Mouse (Mus musculus): ENCODE measurements around the gene Ppp1r13b. TPM values are rescaled to one million over a fixed set of nuclear protein-coding genes. Genes with fewer than 3 reads are reported as not detected.

The Ppp1r13b gene
- polyA plus RNA-seq, 1 experiment from 2014 or later: 6.3 TPM

- Histone ChIP-seq H3K27me3 (ENCODE audit: control insufficient read depth, insufficient read depth, low read length) (no peaks in the 10 kb centered on the region), H3K4me3 (ENCODE audit: low read depth, low read length) (no peak overlapping the region), H3K4me1 (ENCODE audit: control insufficient read depth, insufficient read depth, low read length) (no peaks in the 10 kb centered on the region), H3K9me3 (ENCODE audit: control insufficient read depth, low read length) (no peaks in the 10 kb centered on the region), H3K4me2 (no peak overlapping the region), H3K27ac (ENCODE audit: low read depth, low read length) (no peak overlapping the region), H3K36me3 (ENCODE audit: control insufficient read depth, insufficient read depth, low read length) (no peaks in the 10 kb centered on the region), H3K9ac (ENCODE audit: low read length) (no peak overlapping the region)
- DNase-seq (ENCODE audit: low spot score, missing footprints) (no peak), ATAC-seq (ENCODE audit: low FRiP score) (no peak)
- WGBS: 94% methylated on average over 1 of the region's 1 CpGs
These were observed 19.4 kb upstream of the Ppp1r13b start for GRCm38 (mm10) chr12:111927338-111927737.

- Histone ChIP-seq H3K9me3 (ENCODE audit: control insufficient read depth, low read length) (no peaks in the 10 kb centered on the region), H3K4me2 (no peak overlapping the region), H3K27ac (ENCODE audit: low read depth, low read length) (no peak overlapping the region), H3K4me1 (ENCODE audit: control insufficient read depth, insufficient read depth, low read length) (no peaks in the 10 kb centered on the region), H3K27me3 (ENCODE audit: control insufficient read depth, insufficient read depth, low read length) (no peaks in the 10 kb centered on the region), H3K4me3 (ENCODE audit: low read depth, low read length) (no peak overlapping the region), H3K9ac (ENCODE audit: low read length) (no peak overlapping the region), H3K36me3 (ENCODE audit: control insufficient read depth, insufficient read depth, low read length) (no peaks in the 10 kb centered on the region)
- WGBS: 81% methylated on average over 6 of the region's 6 CpGs
- DNase-seq (ENCODE audit: low spot score, missing footprints) (no peak), ATAC-seq (ENCODE audit: low FRiP score) (no peak)
These were observed 15.2 kb upstream of the Ppp1r13b start for GRCm38 (mm10) chr12:111923117-111923516.

DNA sequence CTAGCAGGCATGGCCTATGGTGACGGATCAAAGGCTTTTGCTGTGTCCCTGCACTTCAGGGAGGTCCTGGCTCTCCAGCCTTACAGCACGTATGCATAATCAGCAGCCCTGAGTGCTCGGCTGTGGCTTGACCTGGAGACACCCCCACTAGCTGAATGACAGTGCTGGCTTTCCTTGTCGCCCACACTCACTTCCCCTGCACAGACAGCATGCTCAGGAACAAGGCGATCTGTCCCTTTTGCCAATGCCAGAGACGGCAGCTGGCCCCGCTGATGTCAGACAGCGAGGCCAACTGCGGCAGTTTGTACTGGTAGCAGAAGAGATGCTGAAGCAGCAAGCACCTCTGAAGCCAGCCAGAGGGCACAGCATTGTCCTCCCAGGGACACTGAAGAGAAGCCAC is 12.1 kb upstream of the Ppp1r13b start:
- Histone ChIP-seq H3K27me3 (ENCODE audit: control insufficient read depth, insufficient read depth, low read length) (no peaks in the 10 kb centered on the region), H3K9me3 (ENCODE audit: control insufficient read depth, low read length) (no peaks in the 10 kb centered on the region), H3K4me2 (no peak overlapping the region), H3K4me1 (ENCODE audit: control insufficient read depth, insufficient read depth, low read length) (no peaks in the 10 kb centered on the region), H3K36me3 (ENCODE audit: control insufficient read depth, insufficient read depth, low read length) (no peaks in the 10 kb centered on the region), H3K27ac (ENCODE audit: low read depth, low read length) (no peak overlapping the region), H3K4me3 (ENCODE audit: low read depth, low read length) (no peak overlapping the region), H3K9ac (ENCODE audit: low read length) (no peak overlapping the region)
- ATAC-seq (ENCODE audit: low FRiP score) (no peak), DNase-seq (ENCODE audit: low spot score, missing footprints) (no peak)
- WGBS: 67% methylated on average over 9 of the region's 9 CpGs

DNA sequence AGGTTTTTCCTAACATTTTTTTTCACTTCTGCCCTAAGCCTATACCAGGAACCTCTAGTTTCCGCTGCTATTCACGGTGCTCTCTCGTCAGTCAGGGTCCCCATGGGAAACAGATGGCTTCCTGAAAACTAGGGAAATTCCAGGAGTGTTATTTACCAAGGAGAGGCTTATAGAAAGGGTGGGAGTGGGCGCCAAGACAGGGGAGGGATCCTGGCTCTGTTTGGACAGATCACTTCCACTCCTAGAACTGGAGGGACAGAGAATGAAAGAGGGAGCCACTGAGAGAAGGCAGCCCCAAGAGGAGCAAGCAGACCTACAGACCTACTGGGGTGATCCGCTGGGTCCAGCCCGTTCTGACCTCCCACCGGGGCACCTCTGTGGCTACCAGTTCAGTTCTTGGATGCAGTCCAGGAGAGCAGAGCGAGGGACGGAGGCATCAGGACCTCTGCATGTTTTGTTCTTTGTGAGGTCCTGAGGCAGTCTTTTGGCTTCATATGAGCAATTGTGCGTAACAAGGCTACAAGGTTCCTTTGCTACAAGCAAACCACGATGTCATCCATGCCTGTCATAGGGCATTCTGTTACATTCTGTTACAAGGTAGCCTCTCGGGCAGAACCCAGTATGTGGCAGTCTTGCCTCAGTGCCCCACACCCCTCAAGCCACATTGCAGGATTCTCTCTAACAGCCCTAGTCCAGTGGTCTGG is 8.8 kb upstream of the Ppp1r13b start:
- Histone ChIP-seq H3K4me2 (no peak overlapping the region), H3K4me1 (ENCODE audit: control insufficient read depth, insufficient read depth, low read length) (no peaks in the 10 kb centered on the region), H3K27me3 (ENCODE audit: control insufficient read depth, insufficient read depth, low read length) (no peaks in the 10 kb centered on the region), H3K9ac (ENCODE audit: low read length) (no peak overlapping the region), H3K9me3 (ENCODE audit: control insufficient read depth, low read length) (no peaks in the 10 kb centered on the region), H3K27ac (ENCODE audit: low read depth, low read length) (no peak overlapping the region), H3K36me3 (ENCODE audit: control insufficient read depth, insufficient read depth, low read length) (no peaks in the 10 kb centered on the region), H3K4me3 (ENCODE audit: low read depth, low read length) (no peak overlapping the region)
- DNase-seq (ENCODE audit: low spot score, missing footprints): no peak
- 72% methylated on average over 12 of the region's 12 CpGs for WGBS
- no peak for ATAC-seq (ENCODE audit: low FRiP score)

- no peaks in the 10 kb centered on the region for H3K27me3 ChIP-seq (ENCODE audit: control insufficient read depth, insufficient read depth, low read length)
- no peak for DNase-seq (ENCODE audit: low spot score, missing footprints)
- H3K27ac ChIP-seq (ENCODE audit: low read depth, low read length): no peak overlapping the region
- H3K9me3 ChIP-seq (ENCODE audit: control insufficient read depth, low read length): no peaks in the 10 kb centered on the region
- H3K4me2 ChIP-seq: no peak overlapping the region
- no peak for ATAC-seq (ENCODE audit: low FRiP score)
- H3K4me3 ChIP-seq (ENCODE audit: low read depth, low read length): no peak overlapping the region
- no peaks in the 10 kb centered on the region for H3K4me1 ChIP-seq (ENCODE audit: control insufficient read depth, insufficient read depth, low read length)
- H3K36me3 ChIP-seq (ENCODE audit: control insufficient read depth, insufficient read depth, low read length): no peaks in the 10 kb centered on the region
- no peak overlapping the region for H3K9ac ChIP-seq (ENCODE audit: low read length)
- WGBS: 88% methylated on average over 6 of the region's 6 CpGs
These were observed 7.9 kb upstream of the Ppp1r13b start for GRCm38 (mm10) chr12:111915781-111916180.

DNA sequence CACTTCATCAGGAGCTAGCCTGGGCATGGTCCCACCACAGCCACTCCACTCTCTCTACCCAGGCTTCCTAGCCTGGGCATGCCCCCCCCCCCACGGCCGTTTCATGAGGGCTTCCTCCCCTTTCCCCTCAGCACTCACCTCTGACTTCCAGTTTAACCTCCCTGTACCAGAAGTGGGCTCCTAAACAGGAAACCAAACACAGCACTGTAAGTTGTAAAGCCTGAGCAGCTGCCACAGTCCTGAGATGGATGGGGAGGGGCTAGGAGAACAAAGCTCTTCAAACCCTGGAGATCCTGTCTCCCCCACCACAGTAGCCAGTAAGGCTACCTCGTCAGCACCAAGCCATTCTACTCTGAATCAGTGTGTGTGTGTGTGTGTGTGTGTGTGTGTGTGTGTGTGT is 6.1 kb upstream of the Ppp1r13b start:
- ATAC-seq (ENCODE audit: low FRiP score): no peak
- H3K36me3 ChIP-seq (ENCODE audit: control insufficient read depth, insufficient read depth, low read length): no peaks in the 10 kb centered on the region
- peaks cover 4% of the 10 kb centered on the region for H3K27me3 ChIP-seq (ENCODE audit: control insufficient read depth, insufficient read depth, low read length)
- H3K27ac ChIP-seq (ENCODE audit: low read depth, low read length): no peak overlapping the region
- 54% methylated on average over 3 of the region's 3 CpGs for WGBS
- no peak overlapping the region for H3K4me3 ChIP-seq (ENCODE audit: low read depth, low read length)
- DNase-seq (ENCODE audit: low spot score, missing footprints): no peak
- H3K9ac ChIP-seq (ENCODE audit: low read length): no peak overlapping the region
- no peaks in the 10 kb centered on the region for H3K9me3 ChIP-seq (ENCODE audit: control insufficient read depth, low read length)
- no peaks in the 10 kb centered on the region for H3K4me1 ChIP-seq (ENCODE audit: control insufficient read depth, insufficient read depth, low read length)
- no peak overlapping the region for H3K4me2 ChIP-seq

DNA sequence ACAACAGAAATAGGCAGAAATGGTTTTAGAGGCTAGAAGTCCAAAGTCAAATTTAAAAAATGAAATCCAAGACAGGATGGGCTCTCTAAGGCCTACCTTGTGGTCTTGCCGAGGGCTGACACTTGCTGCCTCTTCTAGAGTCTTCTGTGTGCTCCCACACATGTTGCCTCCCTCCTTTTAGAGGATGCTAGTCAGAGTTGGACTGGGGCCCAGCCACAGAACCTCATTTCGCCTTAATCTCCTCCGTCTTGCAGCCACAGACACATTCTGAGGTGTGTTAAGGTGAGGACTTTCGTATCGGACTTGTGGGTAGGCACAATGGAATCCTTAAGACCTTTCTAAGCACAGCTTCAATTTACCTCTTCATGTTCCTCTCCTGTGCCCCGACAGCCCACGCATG is 4.9 kb upstream of the Ppp1r13b start:
- no peak overlapping the region for H3K9ac ChIP-seq (ENCODE audit: low read length)
- no peak overlapping the region for H3K4me3 ChIP-seq (ENCODE audit: low read depth, low read length)
- H3K4me2 ChIP-seq: no peak overlapping the region
- H3K4me1 ChIP-seq (ENCODE audit: control insufficient read depth, insufficient read depth, low read length): no peaks in the 10 kb centered on the region
- no peak overlapping the region for H3K27ac ChIP-seq (ENCODE audit: low read depth, low read length)
- H3K36me3 ChIP-seq (ENCODE audit: control insufficient read depth, insufficient read depth, low read length): no peaks in the 10 kb centered on the region
- ATAC-seq (ENCODE audit: low FRiP score): no peak
- H3K9me3 ChIP-seq (ENCODE audit: control insufficient read depth, low read length): no peaks in the 10 kb centered on the region
- peaks cover 14% of the 10 kb centered on the region for H3K27me3 ChIP-seq (ENCODE audit: control insufficient read depth, insufficient read depth, low read length)
- no peak for DNase-seq (ENCODE audit: low spot score, missing footprints)
- WGBS: 89% methylated on average over 7 of the region's 7 CpGs

GRCm38 (mm10) chr12:111911796-111912195 is 3.9 kb upstream of the Ppp1r13b start:
- Histone ChIP-seq H3K4me1 (ENCODE audit: control insufficient read depth, insufficient read depth, low read length) (peaks cover 3% of the 10 kb centered on the region; the same call in 1 of the 2 replicates), H3K27ac (ENCODE audit: low read depth, low read length) (no peak overlapping the region), H3K4me2 (no peak overlapping the region), H3K9me3 (ENCODE audit: control insufficient read depth, low read length) (no peaks in the 10 kb centered on the region), H3K27me3 (ENCODE audit: control insufficient read depth, insufficient read depth, low read length) (peaks cover 16% of the 10 kb centered on the region), H3K4me3 (ENCODE audit: low read depth, low read length) (no peak overlapping the region), H3K9ac (ENCODE audit: low read length) (no peak overlapping the region), H3K36me3 (ENCODE audit: control insufficient read depth, insufficient read depth, low read length) (no peaks in the 10 kb centered on the region)
- ATAC-seq (ENCODE audit: low FRiP score): no peak
- 83% methylated on average over 2 of the region's 2 CpGs for WGBS
- no peak for DNase-seq (ENCODE audit: low spot score, missing footprints)

GRCm38 (mm10) chr12:111911171-111911760 is 3.4 kb upstream of the Ppp1r13b start:
- DNase-seq (ENCODE audit: low spot score, missing footprints) (peak; percentile 69), ATAC-seq (ENCODE audit: low FRiP score) (no peak)
- no peak overlapping the region for H3K4me3 ChIP-seq (ENCODE audit: low read depth, low read length)
- H3K4me1 ChIP-seq (ENCODE audit: control insufficient read depth, insufficient read depth, low read length): peaks cover 3% of the 10 kb centered on the region; the same call in 1 of the 2 replicates
- no peak overlapping the region for H3K27ac ChIP-seq (ENCODE audit: low read depth, low read length)
- no peak overlapping the region for H3K9ac ChIP-seq (ENCODE audit: low read length)
- no peaks in the 10 kb centered on the region for H3K36me3 ChIP-seq (ENCODE audit: control insufficient read depth, insufficient read depth, low read length)
- peaks cover 20% of the 10 kb centered on the region for H3K27me3 ChIP-seq (ENCODE audit: control insufficient read depth, insufficient read depth, low read length)
- WGBS: 91% methylated on average over 15 of the region's 15 CpGs
- no peaks in the 10 kb centered on the region for H3K9me3 ChIP-seq (ENCODE audit: control insufficient read depth, low read length)
- H3K4me2 ChIP-seq: no peak overlapping the region

Data from midbrain, embryonic 11.5 days (tissue).